Mouse (Mus musculus) gastrocnemius, postnatal 25 days (tissue): Measurements from ENCODE around the gene Gm20795. TPM values are rescaled to one million over a fixed set of nuclear protein-coding genes. Genes with fewer than 3 reads are reported as not detected.
"Not testable (repeated sequence)": the region's sequence is repeated elsewhere in the genome, so short reads cannot be mapped to it uniquely, and the experiment has no call there.

ENCODE experiments used
- DNase-seq: peaks from one replicate; pipeline ENCODE4 v3.0.0; 2022
- long read RNA-seq, 2 experiments: library from polyadenylated mRNA; stranded (forward); transcript quantifications; one replicate each; pipeline ENCODE4 v2.0.0; 2021
- total RNA-seq, 2 experiments: library from RNA; stranded (reverse); gene quantifications; 1 replicate in 1 of 2; 2 replicates in 1 of 2; pipeline ENCODE4 v1.2.3; 2021

Gm20795 gene
- total RNA-seq = not detected
- long read RNA-seq, experiment 1 = 0 reads
- long read RNA-seq, experiment 2 = 0 reads

DNA sequence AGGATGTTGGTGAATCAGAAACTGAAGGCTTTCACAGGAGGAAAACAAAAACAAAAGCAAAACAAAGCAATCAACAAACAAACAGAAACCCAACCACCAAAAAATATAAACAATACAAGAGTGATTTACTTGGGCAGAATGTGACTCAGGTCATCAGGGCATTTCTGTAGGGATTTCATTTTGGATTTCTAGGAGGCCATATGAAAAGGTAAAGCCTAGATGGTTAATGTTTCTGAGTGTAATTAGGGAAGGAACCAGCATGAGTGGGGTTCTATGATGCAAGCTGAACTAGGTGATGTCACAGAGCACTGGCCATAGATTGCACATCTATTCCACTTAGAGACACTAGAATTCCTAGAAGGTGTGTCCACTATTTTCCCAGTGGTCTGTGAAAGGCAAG, at the start of gene Gm20795:
Gene Gm20795 (plus strand): TSS at position 301 of the 400 bp plus-strand sequence.
- DNase-seq = not testable (repeated sequence)

DNA sequence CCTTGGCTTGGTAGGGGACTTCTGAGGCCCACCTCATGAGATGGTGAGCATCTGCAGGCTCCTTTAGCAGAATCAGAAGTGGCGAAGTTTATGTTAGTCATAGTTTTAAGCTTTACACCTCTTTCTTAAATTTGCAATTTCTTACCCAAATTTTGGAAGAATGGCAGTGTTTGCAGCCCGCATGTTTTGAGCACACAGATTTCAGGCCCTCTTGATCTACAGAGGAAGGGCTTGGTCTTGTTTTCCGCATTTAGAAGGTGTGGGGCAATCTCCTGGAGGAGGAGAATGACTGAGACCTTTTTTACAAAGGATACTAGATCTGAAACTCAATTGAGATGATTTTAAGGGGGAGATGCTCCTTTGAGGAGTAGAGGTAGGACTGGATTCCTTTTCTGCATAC, 29.0 kb upstream of the Gm20795 start, which contains the start of gene Gm21797:
Gene Gm21797 (minus strand): TSS at position 101 of the 400 bp plus-strand sequence.
- DNase-seq = not testable (repeated sequence)

Other genes with a start within 250 kb of the Gm20795 start
- gene Gm21852, start 152.9 kb upstream of the Gm20795 start, total RNA-seq = not detected
- gene Gm21797, start 29.1 kb upstream of the Gm20795 start, total RNA-seq = not detected